Mouse (Mus musculus) lung, postnatal 0 days (tissue): ENCODE measurements at regions not wholly inside any gene's neighbourhood (a gene's known extent, or its start where the extent isn't known, plus 50 kb on each side); places are given as distances from the start of the nearest gene placed in this dataset.

Experiments used
- ATAC-seq: fragments of 200-750 bp; cut with Nextera tagmentation; 2 replicates; pipeline ENCODE4 v1.8.0; 2017; ENCODE audit warnings: moderate library complexity
- DNase-seq: peaks from one replicate; pipeline ENCODE4 v3.0.0-alpha.2; 2016; ENCODE audit warnings: low spot score
- H3K27ac ChIP-seq: fragments of 300-500 bp; sonication (generic); 2 replicates; pipeline ENCODE4 v1.5.1; 2014; ENCODE audit warnings: antibody characterized with exemption, mild to moderate bottlenecking, low read length, mixed read lengths
- H3K27me3 ChIP-seq: fragments of 300-500 bp; sonication (generic); replicated peaks from 2 replicates; pipeline ENCODE4 v1.6.1; 2014; ENCODE audit warnings: low read length, mixed read lengths; ENCODE audit not compliant: insufficient read depth
- H3K36me3 ChIP-seq: fragments of 300-500 bp; sonication (generic); 2 replicates; pipeline ENCODE4 v1.6.1; 2014; ENCODE audit warnings: low read length, mixed read lengths; ENCODE audit not compliant: insufficient read depth
- H3K4me1 ChIP-seq: fragments of 300-500 bp; sonication (generic); 2 replicates; pipeline ENCODE4 v1.6.1; 2014; ENCODE audit warnings: antibody characterized with exemption, low read depth, low read length, mixed read lengths; ENCODE audit not compliant: insufficient read depth
- H3K4me2 ChIP-seq: fragments of 300-500 bp; sonication (generic); replicated peaks from 2 replicates; pipeline ENCODE4 v1.6.1; 2014; ENCODE audit warnings: low read depth, mild to moderate bottlenecking, low read length, moderate library complexity, mixed read lengths
- H3K4me3 ChIP-seq: fragments of 300-500 bp; sonication (generic); 2 replicates; pipeline ENCODE4 v1.5.1; 2014; ENCODE audit warnings: low read depth, low read length
- H3K9ac ChIP-seq: fragments of 300-500 bp; sonication (generic); replicated peaks from 2 replicates; pipeline ENCODE4 v1.6.1; 2014; ENCODE audit warnings: low read depth, mild to moderate bottlenecking
- H3K9me3 ChIP-seq: fragments of 300-500 bp; sonication (generic); 2 replicates; pipeline ENCODE4 v1.6.1; 2016; ENCODE audit warnings: low read length, mixed read lengths
- CTCF ChIP-seq: IDR thresholded peaks from 2 replicates; pipeline ENCODE4 v1.5.1; 2016; ENCODE audit warnings: antibody characterized with exemption, mild to moderate bottlenecking
- EP300 ChIP-seq: IDR thresholded peaks from 2 replicates; pipeline ENCODE4 v1.6.1; 2016; ENCODE audit warnings: antibody characterized with exemption, mild to moderate bottlenecking, control low read depth
- WGBS: fragments of 180-500 bp; shearing (Covaris S2); extraction: QIAGEN DNeasy Blood & Tissue Kit; methylation state at CpG from one replicate; pipeline ENCODE4 v1.1.7; 2014; 5-methylcytosine and 5-hydroxymethylcytosine counted together

DNA sequence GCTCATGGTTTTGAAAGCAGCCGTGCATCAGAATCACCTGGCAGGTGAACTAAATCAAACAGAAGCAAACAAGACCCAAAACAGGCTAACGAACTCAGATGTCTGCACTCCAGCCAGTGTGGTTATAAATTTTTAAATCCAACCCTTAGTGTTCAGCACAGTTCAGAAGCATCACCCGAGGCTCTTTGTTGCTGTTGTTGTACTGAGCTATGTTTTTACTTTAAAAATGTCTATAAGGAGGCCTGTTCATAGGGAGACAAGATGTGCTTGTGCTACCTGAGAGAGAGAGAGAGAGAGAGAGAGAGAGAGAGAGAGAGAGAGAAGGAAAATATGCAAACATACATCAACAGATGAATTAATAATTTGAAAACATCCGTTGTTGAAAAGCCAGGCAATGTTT, 1503.1 kb upstream of the Gm6569 start:
- Histone ChIP-seq H3K4me2 (no peak overlapping the region), H3K27ac (no peak overlapping the region), H3K36me3 (no peaks in the 10 kb centered on the region), H3K27me3 (no peaks in the 10 kb centered on the region), H3K4me1 (no peaks in the 10 kb centered on the region), H3K9ac (no peak overlapping the region), H3K4me3 (no peak overlapping the region), H3K9me3 (no peaks in the 10 kb centered on the region)
- WGBS, result 57% methylated on average over 4 of the region's 4 CpGs
- TF ChIP-seq EP300, result no peak
- DNase-seq, result no peak
- ATAC-seq, result no peak

- WGBS, result 78% methylated on average over 4 of the region's 4 CpGs
- H3K4me2 ChIP-seq, result no peak overlapping the region
- H3K27me3 ChIP-seq, result no peaks in the 10 kb centered on the region
These were observed 1499.9 kb upstream of the Gm6569 start for GRCm38 (mm10) chr15:72334497-72334896.

GRCm38 (mm10) chr15:72339629-72340028, 1494.7 kb upstream of the Gm6569 start:
- no peak for ATAC-seq
- Histone ChIP-seq H3K4me1 (no peaks in the 10 kb centered on the region), H3K9ac (no peak overlapping the region), H3K27me3 (no peaks in the 10 kb centered on the region), H3K27ac (no peak overlapping the region), H3K9me3 (no peaks in the 10 kb centered on the region), H3K4me2 (no peak overlapping the region), H3K36me3 (no peaks in the 10 kb centered on the region), H3K4me3 (no peak overlapping the region)
- WGBS, result 70% methylated on average over 1 of the region's 1 CpGs
- no peak for TF ChIP-seq EP300
- DNase-seq, result no peak

More at GRCm38 (mm10) chr15:72334497-72334896, 1499.9 kb upstream of the Gm6569 start:
- H3K4me3 ChIP-seq, result no peak overlapping the region
- ATAC-seq, result no peak
- no peak overlapping the region for H3K27ac ChIP-seq
- no peaks in the 10 kb centered on the region for H3K4me1 ChIP-seq
- H3K9me3 ChIP-seq, result no peaks in the 10 kb centered on the region
- H3K36me3 ChIP-seq, result no peaks in the 10 kb centered on the region
- TF ChIP-seq CTCF (no peak), EP300 (no peak)
- no peak for DNase-seq
- no peak overlapping the region for H3K9ac ChIP-seq

DNA sequence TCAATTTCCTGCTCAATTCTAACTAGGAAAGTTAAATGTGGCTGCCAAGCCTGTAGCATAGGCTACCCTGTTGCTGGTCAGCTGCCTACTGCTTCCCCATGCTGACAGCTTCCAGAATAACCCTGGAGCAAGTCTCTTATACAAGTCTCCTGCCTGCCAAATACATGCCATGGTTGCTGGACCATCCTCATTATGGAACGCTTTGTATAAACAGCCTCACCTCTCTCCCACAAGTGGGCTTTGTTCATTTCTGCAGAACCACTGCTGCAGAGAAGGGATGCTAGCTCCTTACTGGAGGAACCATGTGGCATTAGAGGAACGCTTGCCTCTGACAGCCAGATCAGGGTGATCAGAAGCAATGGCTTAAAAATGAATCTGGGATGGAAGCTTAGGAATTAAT, 1492.4 kb upstream of the Gm6569 start:
- 71% methylated on average over 2 of the region's 2 CpGs for WGBS
- Histone ChIP-seq H3K4me2 (no peak overlapping the region), H3K9ac (no peak overlapping the region), H3K4me1 (no peaks in the 10 kb centered on the region), H3K27ac (no peak overlapping the region), H3K4me3 (no peak overlapping the region), H3K36me3 (no peaks in the 10 kb centered on the region), H3K9me3 (no peaks in the 10 kb centered on the region), H3K27me3 (no peaks in the 10 kb centered on the region)
- ATAC-seq (no peak), DNase-seq (no peak)
- TF ChIP-seq EP300 (no peak), CTCF (no peak)

- Histone ChIP-seq H3K27ac (no peak overlapping the region), H3K9ac (no peak overlapping the region), H3K27me3 (no peaks in the 10 kb centered on the region), H3K4me1 (no peaks in the 10 kb centered on the region), H3K36me3 (no peaks in the 10 kb centered on the region), H3K9me3 (no peaks in the 10 kb centered on the region), H3K4me2 (no peak overlapping the region), H3K4me3 (no peak overlapping the region)
- ATAC-seq (no peak), DNase-seq (no peak)
- WGBS, result 73% methylated on average over 4 of the region's 4 CpGs
- TF ChIP-seq CTCF (no peak), EP300 (no peak)
These were observed 1491.9 kb upstream of the Gm6569 start for GRCm38 (mm10) chr15:72342504-72342903.

DNA sequence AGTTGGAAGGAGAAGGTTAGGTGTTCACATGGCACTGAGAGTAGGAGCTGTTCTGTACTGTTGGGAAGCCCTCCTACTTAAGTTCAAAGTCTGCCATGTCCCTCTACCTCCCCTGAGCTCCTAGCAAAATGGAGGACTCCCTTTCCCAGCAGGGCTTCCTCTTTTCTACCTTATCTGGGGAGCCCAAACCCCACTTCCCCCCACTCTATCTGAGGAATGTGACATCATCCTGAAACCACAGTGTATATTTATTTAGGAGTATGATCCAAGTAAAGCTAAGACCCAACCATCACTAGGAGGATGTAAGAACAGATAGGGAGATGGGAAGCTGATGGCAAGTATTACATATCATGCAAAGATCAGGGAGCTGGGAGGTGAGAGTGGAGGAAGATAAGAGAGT, 1490.6 kb upstream of the Gm6569 start:
- Histone ChIP-seq H3K9ac (no peak overlapping the region), H3K27me3 (no peaks in the 10 kb centered on the region), H3K4me2 (no peak overlapping the region), H3K4me1 (no peaks in the 10 kb centered on the region), H3K4me3 (no peak overlapping the region), H3K36me3 (no peaks in the 10 kb centered on the region), H3K27ac (no peak overlapping the region), H3K9me3 (no peaks in the 10 kb centered on the region)
- ATAC-seq (no peak), DNase-seq (no peak)
- no peak for TF ChIP-seq EP300
- no peak for TF ChIP-seq CTCF

DNA sequence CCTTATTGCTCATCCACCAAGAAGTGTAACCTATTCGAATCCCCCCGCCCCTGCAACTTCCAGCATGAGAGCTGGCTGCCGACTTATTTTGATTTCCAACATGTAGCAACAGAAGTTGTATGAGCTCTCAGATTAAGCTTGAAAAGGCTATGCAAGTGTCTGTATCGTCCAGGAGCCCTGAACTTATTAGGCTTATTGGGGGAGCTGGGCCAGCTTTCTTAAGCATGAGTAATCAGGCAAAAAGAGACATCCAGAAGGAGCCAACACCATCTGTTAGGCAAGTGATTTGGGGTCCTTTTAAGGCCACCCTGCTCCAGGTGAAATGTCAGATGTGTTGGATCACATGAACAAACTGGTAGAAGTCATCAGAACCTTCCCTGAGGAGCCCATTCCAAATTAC, 1481.0 kb upstream of the Gm6569 start:
- Histone ChIP-seq H3K4me2 (no peak overlapping the region), H3K9me3 (no peaks in the 10 kb centered on the region), H3K27me3 (no peaks in the 10 kb centered on the region), H3K4me1 (no peaks in the 10 kb centered on the region), H3K27ac (no peak overlapping the region), H3K36me3 (no peaks in the 10 kb centered on the region), H3K4me3 (no peak overlapping the region), H3K9ac (no peak overlapping the region)
- WGBS, result 76% methylated on average over 4 of the region's 4 CpGs
- DNase-seq, result no peak
- TF ChIP-seq CTCF (no peak), EP300 (no peak)
- no peak for ATAC-seq
